Mouse (Mus musculus): ENCODE data around the gene Krtap19-3. TPM values are rescaled to one million over a fixed set of nuclear protein-coding genes. Genes with fewer than 3 reads are reported as not detected.

Gene Krtap19-3
- not detected for polyA plus RNA-seq (2014; fragmentation: Illumina TruSeq; extraction: RNeasy Lipid Tissue Mini Kit (QIAGEN cat#74804); ENCODE audit: low read depth, low replicate concordance)

GRCm38 (mm10) chr16:88877938-88878337 lies at the start of gene Krtap19-3:
Krtap19-3 (minus strand) TSS chr16:88878038.

GRCm38 (mm10) chr16:88896357-88896756 lies 18.5 kb upstream of the Krtap19-3 start, which contains the start of gene Krtap19-5:
Krtap19-5 (minus strand) TSS chr16:88896457.

GRCm38 (mm10) chr16:88884989-88885388 lies 7.2 kb upstream of the Krtap19-3 start, which contains the start of gene Krtap19-4:
Krtap19-4 (minus strand) TSS chr16:88885089.

GRCm38 (mm10) chr16:88874169-88874568 lies 3.7 kb downstream of the Krtap19-3 start, which contains the start of gene Krtap19-2:
Krtap19-2 (minus strand) TSS chr16:88874269.

GRCm38 (mm10) chr16:88869311-88869710 lies 8.5 kb downstream of the Krtap19-3 start, which contains the start of gene Krtap19-1:
Krtap19-1 (minus strand) TSS chr16:88869411.

Other genes starting within 250 kb of the Krtap19-3 start
- gene Krtap26-1, start 230.2 kb downstream of the Krtap19-3 start, polyA plus RNA-seq (2014; fragmentation: Illumina TruSeq; extraction: RNeasy Lipid Tissue Mini Kit (QIAGEN cat#74804); ENCODE audit: low read depth, low replicate concordance) = not detected
- gene Krtap27-1, start 206.4 kb downstream of the Krtap19-3 start, polyA plus RNA-seq (2014; fragmentation: Illumina TruSeq; extraction: RNeasy Lipid Tissue Mini Kit (QIAGEN cat#74804); ENCODE audit: low read depth, low replicate concordance) = not detected
- not detected for gene 2310061N02Rik, start 170.1 kb downstream of the Krtap19-3 start, polyA plus RNA-seq (2014; fragmentation: Illumina TruSeq; extraction: RNeasy Lipid Tissue Mini Kit (QIAGEN cat#74804); ENCODE audit: low read depth, low replicate concordance)
- gene Krtap13-1, start 149.2 kb downstream of the Krtap19-3 start, polyA plus RNA-seq (2014; fragmentation: Illumina TruSeq; extraction: RNeasy Lipid Tissue Mini Kit (QIAGEN cat#74804); ENCODE audit: low read depth, low replicate concordance) = not detected
- not detected for gene Krtap13, start 126.4 kb downstream of the Krtap19-3 start, polyA plus RNA-seq (2014; fragmentation: Illumina TruSeq; extraction: RNeasy Lipid Tissue Mini Kit (QIAGEN cat#74804); ENCODE audit: low read depth, low replicate concordance)
- not detected for gene 2310034C09Rik, start 119.2 kb downstream of the Krtap19-3 start, polyA plus RNA-seq (2014; fragmentation: Illumina TruSeq; extraction: RNeasy Lipid Tissue Mini Kit (QIAGEN cat#74804); ENCODE audit: low read depth, low replicate concordance)
- not detected for gene 2310057N15Rik, start 103.8 kb downstream of the Krtap19-3 start, polyA plus RNA-seq (2014; fragmentation: Illumina TruSeq; extraction: RNeasy Lipid Tissue Mini Kit (QIAGEN cat#74804); ENCODE audit: low read depth, low replicate concordance)
- not detected for gene Gm5965, start 100.1 kb downstream of the Krtap19-3 start, polyA plus RNA-seq (2014; fragmentation: Illumina TruSeq; extraction: RNeasy Lipid Tissue Mini Kit (QIAGEN cat#74804); ENCODE audit: low read depth, low replicate concordance)
- not detected for gene Gm20741, start 65.8 kb downstream of the Krtap19-3 start, polyA plus RNA-seq (2014; fragmentation: Illumina TruSeq; extraction: RNeasy Lipid Tissue Mini Kit (QIAGEN cat#74804); ENCODE audit: low read depth, low replicate concordance)
- gene Krtap15, start 57.8 kb downstream of the Krtap19-3 start, polyA plus RNA-seq (2014; fragmentation: Illumina TruSeq; extraction: RNeasy Lipid Tissue Mini Kit (QIAGEN cat#74804); ENCODE audit: low read depth, low replicate concordance) = not detected
- gene Krtap14, start 51.9 kb downstream of the Krtap19-3 start, polyA plus RNA-seq (2014; fragmentation: Illumina TruSeq; extraction: RNeasy Lipid Tissue Mini Kit (QIAGEN cat#74804); ENCODE audit: low read depth, low replicate concordance) = not detected
- not detected for gene Krtap19-1, start 8.6 kb downstream of the Krtap19-3 start, polyA plus RNA-seq (2014; fragmentation: Illumina TruSeq; extraction: RNeasy Lipid Tissue Mini Kit (QIAGEN cat#74804); ENCODE audit: low read depth, low replicate concordance)
- gene Krtap19-2, start 3.8 kb downstream of the Krtap19-3 start, polyA plus RNA-seq (2014; fragmentation: Illumina TruSeq; extraction: RNeasy Lipid Tissue Mini Kit (QIAGEN cat#74804); ENCODE audit: low read depth, low replicate concordance) = not detected
- gene Krtap19-4, start 7.1 kb upstream of the Krtap19-3 start, polyA plus RNA-seq (2014; fragmentation: Illumina TruSeq; extraction: RNeasy Lipid Tissue Mini Kit (QIAGEN cat#74804); ENCODE audit: low read depth, low replicate concordance) = not detected
- gene Krtap19-5, start 18.4 kb upstream of the Krtap19-3 start, polyA plus RNA-seq (2014; fragmentation: Illumina TruSeq; extraction: RNeasy Lipid Tissue Mini Kit (QIAGEN cat#74804); ENCODE audit: low read depth, low replicate concordance) = not detected
- gene Krtap19-9b, start 54.2 kb upstream of the Krtap19-3 start, polyA plus RNA-seq (2014; fragmentation: Illumina TruSeq; extraction: RNeasy Lipid Tissue Mini Kit (QIAGEN cat#74804); ENCODE audit: low read depth, low replicate concordance) = not detected
- gene Krtap16-3, start 84.8 kb upstream of the Krtap19-3 start, polyA plus RNA-seq (2014; fragmentation: Illumina TruSeq; extraction: RNeasy Lipid Tissue Mini Kit (QIAGEN cat#74804); ENCODE audit: low read depth, low replicate concordance) = not detected
- not detected for gene Krtap22-2, start 132.7 kb upstream of the Krtap19-3 start, polyA plus RNA-seq (2014; fragmentation: Illumina TruSeq; extraction: RNeasy Lipid Tissue Mini Kit (QIAGEN cat#74804); ENCODE audit: low read depth, low replicate concordance)
- gene Gm10229, start 137.2 kb upstream of the Krtap19-3 start, polyA plus RNA-seq (2014; fragmentation: Illumina TruSeq; extraction: RNeasy Lipid Tissue Mini Kit (QIAGEN cat#74804); ENCODE audit: low read depth, low replicate concordance) = not detected
- not detected for gene Krtap6-1, start 153.7 kb upstream of the Krtap19-3 start, polyA plus RNA-seq (2014; fragmentation: Illumina TruSeq; extraction: RNeasy Lipid Tissue Mini Kit (QIAGEN cat#74804); ENCODE audit: low read depth, low replicate concordance)
- gene Gm10228, start 163.4 kb upstream of the Krtap19-3 start, polyA plus RNA-seq (2014; fragmentation: Illumina TruSeq; extraction: RNeasy Lipid Tissue Mini Kit (QIAGEN cat#74804); ENCODE audit: low read depth, low replicate concordance) = not detected
- not detected for gene Krtap6-5, start 169.8 kb upstream of the Krtap19-3 start, polyA plus RNA-seq (2014; fragmentation: Illumina TruSeq; extraction: RNeasy Lipid Tissue Mini Kit (QIAGEN cat#74804); ENCODE audit: low read depth, low replicate concordance)
- 0.45 TPM for gene 1110025L11Rik, start 186.0 kb upstream of the Krtap19-3 start, polyA plus RNA-seq (2014; fragmentation: Illumina TruSeq; extraction: RNeasy Lipid Tissue Mini Kit (QIAGEN cat#74804); ENCODE audit: low read depth, low replicate concordance)
- not detected for gene Krtap6-3, start 206.0 kb upstream of the Krtap19-3 start, polyA plus RNA-seq (2014; fragmentation: Illumina TruSeq; extraction: RNeasy Lipid Tissue Mini Kit (QIAGEN cat#74804); ENCODE audit: low read depth, low replicate concordance)

Measured in testis, adult 10 weeks (tissue).